Mouse (Mus musculus): ENCODE measurements around the gene Tma7. TPM values are rescaled to one million over a fixed set of nuclear protein-coding genes. Genes with fewer than 3 reads are reported as not detected.

Gene Tma7
- polyA plus RNA-seq, 1 experiment: 294 TPM

DNA sequence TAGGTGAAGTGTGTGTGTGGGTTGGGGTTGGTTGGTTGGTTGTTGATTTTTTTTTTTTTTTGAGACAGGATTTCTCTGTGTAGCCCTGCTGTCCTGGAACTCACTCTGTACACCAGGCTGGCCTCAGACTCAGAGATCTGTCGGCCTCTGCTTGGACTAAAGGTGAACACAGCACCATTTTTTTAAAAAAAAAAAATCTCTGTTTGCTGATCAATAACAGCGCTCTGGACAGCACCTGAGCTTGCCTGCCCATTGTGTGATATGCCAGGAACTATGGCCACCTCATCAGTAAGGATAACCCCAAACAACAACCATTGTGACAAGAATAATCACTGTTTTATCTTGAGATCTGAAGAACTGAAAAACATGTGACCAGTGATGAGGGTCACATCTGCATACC is 42.7 kb upstream of the Tma7 start:
- Histone ChIP-seq H3K79me3 (ENCODE audit: low read depth) (no peaks in the 10 kb centered on the region), H3ac (ENCODE audit: control insufficient read depth, insufficient read length, low read depth) (no peak overlapping the region), H3K79me2 (ENCODE audit: control insufficient read depth, insufficient read depth) (no peaks in the 10 kb centered on the region), H3K27me3 (ENCODE audit: control insufficient read depth, insufficient read depth, insufficient read length) (peaks cover 3% of the 10 kb centered on the region), H3K36me3 (ENCODE audit: control insufficient read depth, insufficient read depth) (no peaks in the 10 kb centered on the region), H3K4me3 (ENCODE audit: insufficient read depth, poor library complexity, severe bottlenecking) (no peak overlapping the region)
- TF ChIP-seq USF1 (IDR thresholded peaks at IDR 0.05; ENCODE audit: low read depth) (no peak), CTCF (IDR thresholded peaks at IDR 0.05; ENCODE audit: control insufficient read depth, insufficient read depth, insufficient read length) (no peak), MYOD1 (IDR thresholded peaks at IDR 0.05; ENCODE audit: control insufficient read depth, insufficient read length, low read depth) (no peak), FOSL1 (IDR thresholded peaks at IDR 0.05; ENCODE audit: insufficient read depth, low read length, poor library complexity, severe bottlenecking) (no peak), MYOG (IDR thresholded peaks at IDR 0.05; ENCODE audit: control insufficient read depth, extremely low read depth, insufficient read length) (no peak)

DNA sequence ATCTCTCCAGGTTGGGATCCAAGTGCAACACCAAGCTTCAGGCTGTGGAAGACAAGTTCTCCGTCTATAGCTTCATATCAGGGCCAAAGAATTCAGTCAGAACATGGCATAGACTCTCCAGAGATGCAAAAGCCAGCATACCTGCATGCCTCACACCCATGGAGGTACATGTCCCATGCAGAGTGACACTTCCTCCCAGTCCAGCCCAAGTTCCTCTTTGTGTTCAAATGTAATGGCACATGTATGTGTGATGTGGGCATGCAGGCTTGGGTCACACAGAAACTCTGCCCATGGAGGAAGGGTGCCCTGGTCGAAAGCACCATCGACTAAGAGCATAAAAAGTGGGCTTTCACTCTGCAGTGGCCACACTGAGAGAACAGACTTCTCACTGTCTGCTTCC is 41.8 kb upstream of the Tma7 start:
- no peak for TF ChIP-seq FOSL1 (IDR thresholded peaks at IDR 0.05; ENCODE audit: insufficient read depth, low read length, poor library complexity, severe bottlenecking)
- no peak for TF ChIP-seq CEBPB (IDR thresholded peaks at IDR 0.05; ENCODE audit: low read depth)
- no peak for TF ChIP-seq CTCF (IDR thresholded peaks at IDR 0.05; ENCODE audit: control insufficient read depth, insufficient read depth, insufficient read length)
- no peak for TF ChIP-seq MYOD1 (IDR thresholded peaks at IDR 0.05; ENCODE audit: control insufficient read depth, insufficient read length, low read depth)
- TF ChIP-seq USF1 (IDR thresholded peaks at IDR 0.05; ENCODE audit: low read depth): no peak
- no peak for TF ChIP-seq MYOG (IDR thresholded peaks at IDR 0.05; ENCODE audit: control insufficient read depth, extremely low read depth, insufficient read length)
- no peak for TF ChIP-seq MAX (IDR thresholded peaks at IDR 0.05)

DNA sequence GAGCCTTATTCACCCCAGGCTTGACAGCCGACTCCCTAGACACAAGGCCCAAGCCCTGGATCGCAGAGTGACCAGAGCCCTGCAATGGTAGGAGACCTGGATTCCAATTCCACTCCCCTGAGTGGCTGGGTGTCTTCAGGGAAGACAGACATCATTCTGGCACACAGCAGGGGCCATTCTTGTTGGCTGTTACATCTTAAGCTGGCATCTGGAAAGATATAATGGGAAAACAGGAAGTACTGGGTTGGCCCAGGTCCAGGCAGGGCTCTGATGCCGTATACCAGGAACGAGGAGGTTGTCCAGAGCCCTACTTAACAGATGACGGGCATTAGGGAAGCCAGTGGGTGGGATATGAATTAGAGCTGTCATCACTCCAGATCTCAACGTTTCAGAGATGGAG is 40.9 kb upstream of the Tma7 start:
- no peaks in the 10 kb centered on the region for H3K79me3 ChIP-seq (ENCODE audit: low read depth)
- TF ChIP-seq CTCF (IDR thresholded peaks at IDR 0.05; ENCODE audit: control insufficient read depth, insufficient read depth, insufficient read length): no peak
- no peak for TF ChIP-seq USF1 (IDR thresholded peaks at IDR 0.05; ENCODE audit: low read depth)
- TF ChIP-seq MYOG (IDR thresholded peaks at IDR 0.05; ENCODE audit: control insufficient read depth, extremely low read depth, insufficient read length): no peak
- TF ChIP-seq CEBPB (IDR thresholded peaks at IDR 0.05; ENCODE audit: low read depth): no peak
- TF ChIP-seq FOSL1 (IDR thresholded peaks at IDR 0.05; ENCODE audit: insufficient read depth, low read length, poor library complexity, severe bottlenecking): no peak
- no peak for TF ChIP-seq MAX (IDR thresholded peaks at IDR 0.05)
- TF ChIP-seq MYOD1 (IDR thresholded peaks at IDR 0.05; ENCODE audit: control insufficient read depth, insufficient read length, low read depth): no peak

More for the DNA sequence above, 41.8 kb upstream of the Tma7 start:
- Histone ChIP-seq H3K4me3 (ENCODE audit: insufficient read depth, poor library complexity, severe bottlenecking) (no peak overlapping the region), H3K27me3 (ENCODE audit: control insufficient read depth, insufficient read depth, insufficient read length) (no peaks in the 10 kb centered on the region), H3K79me2 (ENCODE audit: control insufficient read depth, insufficient read depth) (no peaks in the 10 kb centered on the region), H3K36me3 (ENCODE audit: control insufficient read depth, insufficient read depth) (no peaks in the 10 kb centered on the region), H3K79me3 (ENCODE audit: low read depth) (no peaks in the 10 kb centered on the region), H3ac (ENCODE audit: control insufficient read depth, insufficient read length, low read depth) (no peak overlapping the region)

DNA sequence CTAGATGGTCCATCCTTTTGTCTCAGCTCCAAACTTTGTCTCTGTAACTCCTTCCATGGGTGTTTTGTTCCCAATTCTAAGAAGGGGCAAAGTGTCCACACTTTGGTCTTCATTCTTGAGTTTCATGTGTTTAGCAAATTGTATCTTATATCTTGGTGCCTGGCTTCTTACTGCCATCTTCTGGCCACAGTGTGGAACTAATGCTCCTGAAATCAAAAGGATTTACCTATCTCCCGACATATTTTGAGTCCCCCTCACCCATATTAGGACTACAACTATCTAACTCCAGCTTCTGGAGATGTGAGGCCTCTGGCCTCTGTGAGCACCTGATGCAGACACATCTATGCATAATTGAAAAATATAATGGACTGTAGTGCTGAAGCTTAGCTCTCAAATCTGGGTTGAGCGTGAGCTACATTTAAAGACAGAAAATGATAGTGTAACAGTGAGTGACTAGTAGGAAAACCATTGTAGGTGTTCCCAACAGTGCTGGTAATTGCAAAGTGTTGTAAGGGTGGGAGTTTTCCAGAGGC is 40.2 kb upstream of the Tma7 start:
- Histone ChIP-seq H3K27me3 (ENCODE audit: control insufficient read depth, insufficient read depth, insufficient read length) (no peaks in the 10 kb centered on the region), H3K36me3 (ENCODE audit: control insufficient read depth, insufficient read depth) (no peaks in the 10 kb centered on the region), H3K4me3 (ENCODE audit: insufficient read depth, poor library complexity, severe bottlenecking) (no peak overlapping the region), H3ac (ENCODE audit: control insufficient read depth, insufficient read length, low read depth) (no peak overlapping the region), H3K79me3 (ENCODE audit: low read depth) (no peaks in the 10 kb centered on the region), H3K79me2 (ENCODE audit: control insufficient read depth, insufficient read depth) (no peaks in the 10 kb centered on the region)
- TF ChIP-seq MYOD1 (IDR thresholded peaks at IDR 0.05; ENCODE audit: control insufficient read depth, insufficient read length, low read depth) (no peak), CTCF (IDR thresholded peaks at IDR 0.05; ENCODE audit: control insufficient read depth, insufficient read depth, insufficient read length) (no peak), MYOG (IDR thresholded peaks at IDR 0.05; ENCODE audit: control insufficient read depth, extremely low read depth, insufficient read length) (no peak), FOSL1 (IDR thresholded peaks at IDR 0.05; ENCODE audit: insufficient read depth, low read length, poor library complexity, severe bottlenecking) (no peak), MAX (IDR thresholded peaks at IDR 0.05) (no peak), CEBPB (IDR thresholded peaks at IDR 0.05; ENCODE audit: low read depth) (no peak), USF1 (IDR thresholded peaks at IDR 0.05; ENCODE audit: low read depth) (no peak)

More for the DNA sequence above, 40.9 kb upstream of the Tma7 start:
- Histone ChIP-seq H3K36me3 (ENCODE audit: control insufficient read depth, insufficient read depth) (no peaks in the 10 kb centered on the region), H3K27me3 (ENCODE audit: control insufficient read depth, insufficient read depth, insufficient read length) (no peaks in the 10 kb centered on the region), H3ac (ENCODE audit: control insufficient read depth, insufficient read length, low read depth) (no peak overlapping the region), H3K79me2 (ENCODE audit: control insufficient read depth, insufficient read depth) (no peaks in the 10 kb centered on the region), H3K4me3 (ENCODE audit: insufficient read depth, poor library complexity, severe bottlenecking) (no peak overlapping the region)

DNA sequence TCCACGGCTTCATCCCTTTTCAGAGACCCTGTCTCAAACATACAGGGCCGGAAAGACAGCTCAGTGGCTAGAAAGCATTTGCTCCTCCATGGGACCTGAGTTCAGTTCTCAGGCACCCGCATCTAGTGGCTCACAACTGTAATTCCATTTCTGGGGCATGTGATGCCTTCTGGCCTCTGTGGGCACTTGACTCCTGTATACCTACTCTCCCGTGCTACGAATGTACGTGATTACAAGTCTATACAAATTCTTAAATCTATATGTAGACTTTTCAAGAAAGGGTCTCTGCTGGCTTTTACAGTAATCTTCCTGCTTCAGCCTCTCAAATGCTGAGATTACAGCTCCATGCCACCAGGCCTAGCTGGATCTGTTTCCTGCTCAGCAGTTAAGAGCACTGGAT is 38.6 kb upstream of the Tma7 start:
- TF ChIP-seq MAX (IDR thresholded peaks at IDR 0.05) (no peak), MYOD1 (IDR thresholded peaks at IDR 0.05; ENCODE audit: control insufficient read depth, insufficient read length, low read depth) (no peak), CEBPB (IDR thresholded peaks at IDR 0.05; ENCODE audit: low read depth) (no peak), USF1 (IDR thresholded peaks at IDR 0.05; ENCODE audit: low read depth) (no peak), FOSL1 (IDR thresholded peaks at IDR 0.05; ENCODE audit: insufficient read depth, low read length, poor library complexity, severe bottlenecking) (no peak), MYOG (IDR thresholded peaks at IDR 0.05; ENCODE audit: control insufficient read depth, extremely low read depth, insufficient read length) (no peak), CTCF (IDR thresholded peaks at IDR 0.05; ENCODE audit: control insufficient read depth, insufficient read depth, insufficient read length) (no peak)
- Histone ChIP-seq H3K4me3 (ENCODE audit: insufficient read depth, poor library complexity, severe bottlenecking) (no peak overlapping the region), H3K79me2 (ENCODE audit: control insufficient read depth, insufficient read depth) (no peaks in the 10 kb centered on the region), H3ac (ENCODE audit: control insufficient read depth, insufficient read length, low read depth) (no peak overlapping the region), H3K36me3 (ENCODE audit: control insufficient read depth, insufficient read depth) (no peaks in the 10 kb centered on the region), H3K79me3 (ENCODE audit: low read depth) (no peaks in the 10 kb centered on the region), H3K27me3 (ENCODE audit: control insufficient read depth, insufficient read depth, insufficient read length) (no peaks in the 10 kb centered on the region)

DNA sequence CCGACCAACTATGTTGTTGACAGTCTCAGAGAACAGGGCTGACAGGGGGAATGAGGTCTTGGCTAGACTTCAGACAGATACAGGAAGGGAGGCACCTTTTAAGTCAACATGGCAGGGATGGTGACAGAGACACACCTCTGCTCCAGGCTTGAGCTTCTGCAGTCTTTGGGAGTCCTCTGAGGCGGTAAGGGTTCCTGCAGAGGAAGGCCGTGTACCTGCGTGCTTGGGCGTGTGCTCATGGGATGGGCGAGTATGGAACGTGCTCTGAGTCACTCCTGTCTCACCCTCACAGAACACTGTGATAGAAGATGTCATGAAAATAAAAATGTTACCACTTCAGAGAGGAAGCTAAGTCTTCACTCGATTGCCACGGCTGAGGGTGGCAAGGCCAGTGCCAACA is 37.2 kb upstream of the Tma7 start:
- H3K36me3 ChIP-seq (ENCODE audit: control insufficient read depth, insufficient read depth): no peaks in the 10 kb centered on the region
- no peaks in the 10 kb centered on the region for H3K27me3 ChIP-seq (ENCODE audit: control insufficient read depth, insufficient read depth, insufficient read length)
- no peak overlapping the region for H3K4me3 ChIP-seq (ENCODE audit: insufficient read depth, poor library complexity, severe bottlenecking)
- TF ChIP-seq MAX (IDR thresholded peaks at IDR 0.05) (no peak), FOSL1 (IDR thresholded peaks at IDR 0.05; ENCODE audit: insufficient read depth, low read length, poor library complexity, severe bottlenecking) (no peak)
- H3K79me2 ChIP-seq (ENCODE audit: control insufficient read depth, insufficient read depth): no peaks in the 10 kb centered on the region
- H3K79me3 ChIP-seq (ENCODE audit: low read depth): no peaks in the 10 kb centered on the region
- H3ac ChIP-seq (ENCODE audit: control insufficient read depth, insufficient read length, low read depth): no peak overlapping the region

Measured in C2C12 (cell line).